Comparison of ENCODE assay signal across 14 mouse cellular contexts in the genomic region with DNA sequence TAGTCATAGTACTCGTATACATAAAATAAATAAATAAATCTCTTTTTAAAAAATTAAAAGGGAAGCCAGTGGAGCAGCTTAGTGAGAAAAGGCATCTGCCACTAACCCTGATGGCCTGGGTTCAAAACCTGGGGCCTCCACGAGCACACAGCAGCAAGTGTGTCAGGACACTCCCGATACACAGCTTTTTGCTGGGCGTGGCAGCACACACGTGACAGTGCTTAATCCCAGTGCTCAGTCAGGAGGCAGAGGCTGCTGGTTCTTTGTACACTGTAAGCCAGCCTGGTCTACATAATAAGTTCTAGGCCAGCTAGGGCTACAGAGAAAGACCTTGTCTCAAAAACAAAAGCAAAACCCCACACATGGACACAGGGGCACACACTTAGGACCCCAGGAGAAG. TPM values are rescaled to one million over a fixed set of nuclear protein-coding genes. Genes with fewer than 3 reads are reported as not detected.
A peak's percentile ranks its signal among the peaks of the same experiment; 100 is the strongest.
DNase-seq lines count a peak whose midpoint lies in the region; TF ChIP-seq lines count a peak whose summit lies in the region.
"Had no signal": no experiment of that assay in that cellular context is flagged by ENCODE, and none has a peak within 500 bp of the region (broad histone marks: within the 10 kb centered on the region; RNA-seq: fewer than 3 reads in every experiment).

No protein-coding gene starts in this region.

- no peak for TF ChIP-seq CTCF in layer of hippocampus, adult 2 months (conservative IDR thresholded peaks at IDR 0.05)

- no peak for DNase-seq in layer of hippocampus, adult 2 months (ENCODE audit: low spot score in 2 of 2)
- DNase-seq in layer of hippocampus, adult 11-12 months (ENCODE audit: low spot score), result no peak
- DNase-seq in ES-CJ7 (ENCODE audit: low read depth, low spot score), result peak; percentile 30
- DNase-seq in ZHBTc4 (ENCODE audit: low read depth, low spot score), result peak; percentile 54
- no peak for DNase-seq in adrenal gland, adult 18-20 months (ENCODE audit: low spot score in 2 of 2)
- DNase-seq in right cerebral cortex, adult 18-20 months, result no peak
- DNase-seq: adrenal gland, postnatal 14 days; forebrain, postnatal 0 days; gastrocnemius, postnatal 36 days had no signal

- H3K4me3 ChIP-seq in layer of hippocampus, adult 2 months, result no peak overlapping the region
- H3K4me3 ChIP-seq: embryonic facial prominence, embryonic 10.5 days; forebrain, embryonic 13.5 days; heart, embryonic 10.5 days; heart, embryonic 15.5 days; hindbrain, embryonic 13.5 days had no signal

- peak overlapping the region; percentile 81 for H3K27ac ChIP-seq in layer of hippocampus, adult 2 months
- H3K27ac ChIP-seq: embryonic facial prominence, embryonic 10.5 days; forebrain, embryonic 13.5 days; heart, embryonic 10.5 days; heart, embryonic 15.5 days had no signal

RNA-seq across cellular contexts. Expression of a gene that starts 52.3 kb away (rescaled TPM):
- 10 to 100 TPM; 29.2 to 30.5 TPM for total RNA-seq in layer of hippocampus, adult 2 months (2021)
- total RNA-seq in adrenal gland, adult 18-20 months (2021), result 10 to 100 TPM; 18.3 to 18.4 TPM

Comparison
In these comparisons a context has a peak if more than half of its experiments do, and no peak if none do; other contexts are left out.
1. DNase-seq: peak in ES-CJ7 (single experiment) and ZHBTc4 (single experiment); none in layer of hippocampus, adult 2 months (0 of 2), layer of hippocampus, adult 11-12 months (single experiment), adrenal gland, adult 18-20 months (0 of 2) and right cerebral cortex, adult 18-20 months (single experiment).